Mouse (Mus musculus): ENCODE results near the gene Procr. TPM values are rescaled to one million over a fixed set of nuclear protein-coding genes. Genes with fewer than 3 reads are reported as not detected.

Procr gene
- polyA plus RNA-seq (2015; fragmentation: Nextera tagmentation; extraction: Ambion mirVana), result 18.2 and 23.1 TPM in 2 replicates

GRCm38 (mm10) chr2:155751014-155751786 is at the start of gene Procr:
TSS of gene Procr (plus strand) at chr2:155751117.
- WGBS, result 2% methylated on average over 25 of the region's 25 CpGs
- H3K27ac ChIP-seq (ENCODE audit: low read length), result no peak within 1 kb of the TSS
- peak; percentile 85 for ATAC-seq (ENCODE audit: insufficient read depth, low FRiP score)
- no peaks in the 10 kb centered on the region for H3K27me3 ChIP-seq (ENCODE audit: control insufficient read depth, insufficient read depth, low read length)
- peak within 1 kb of the TSS; percentile 68 for H3K9ac ChIP-seq (ENCODE audit: low read length)
- peak within 1 kb of the TSS; percentile 48 for H3K4me3 ChIP-seq (replicated peaks; ENCODE audit: low read length)
- H3K9me3 ChIP-seq (replicated peaks; ENCODE audit: control insufficient read depth, low read length), result no peaks in the 10 kb centered on the region
- no peaks in the 10 kb centered on the region for H3K4me1 ChIP-seq (ENCODE audit: control insufficient read depth, insufficient read depth, low read length)
- no peaks in the 10 kb centered on the region for H3K36me3 ChIP-seq (ENCODE audit: control insufficient read depth, insufficient read depth, low read length)
- peak within 1 kb of the TSS; percentile 72 for H3K4me2 ChIP-seq (ENCODE audit: low read depth, low read length)

DNA sequence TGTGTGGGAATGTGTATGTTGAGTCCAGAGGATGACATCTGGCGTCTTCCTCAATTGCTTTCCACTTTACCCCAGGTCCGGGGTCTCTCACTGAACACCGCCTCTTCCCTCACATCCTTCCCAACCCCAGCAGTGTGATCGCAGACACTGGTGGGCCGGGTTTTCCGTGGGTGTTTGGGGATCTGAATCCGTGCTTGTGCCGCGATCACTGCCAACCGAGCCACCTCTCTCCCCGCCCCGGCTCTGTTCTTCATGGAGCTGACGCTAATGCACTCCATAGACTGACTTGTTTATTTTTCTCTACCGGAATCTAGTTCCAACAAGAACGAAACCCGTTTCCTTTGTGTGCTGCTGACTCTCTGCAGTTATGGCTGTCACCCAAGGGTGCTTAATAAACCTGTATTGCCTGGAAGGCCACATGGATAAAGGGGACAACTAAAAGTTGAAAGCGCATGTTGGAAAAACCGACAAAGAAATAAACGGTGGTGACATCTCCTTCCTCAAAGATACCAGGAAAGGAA is 49.5 kb upstream of the Procr start:
- 61% methylated on average over 19 of the region's 19 CpGs for WGBS
- Histone ChIP-seq H3K4me3 (replicated peaks; ENCODE audit: low read length) (no peak overlapping the region), H3K36me3 (ENCODE audit: control insufficient read depth, insufficient read depth, low read length) (peaks cover 7% of the 10 kb centered on the region), H3K9me3 (replicated peaks; ENCODE audit: control insufficient read depth, low read length) (no peaks in the 10 kb centered on the region), H3K4me2 (ENCODE audit: low read depth, low read length) (no peak overlapping the region), H3K27ac (ENCODE audit: low read length) (peak overlapping the region; percentile 60), H3K9ac (ENCODE audit: low read length) (no peak overlapping the region), H3K27me3 (ENCODE audit: control insufficient read depth, insufficient read depth, low read length) (no peaks in the 10 kb centered on the region), H3K4me1 (ENCODE audit: control insufficient read depth, insufficient read depth, low read length) (no peaks in the 10 kb centered on the region)
- no peak for ATAC-seq (ENCODE audit: insufficient read depth, low FRiP score)

- WGBS, result 54% methylated on average over 4 of the region's 4 CpGs
- Histone ChIP-seq H3K9me3 (replicated peaks; ENCODE audit: control insufficient read depth, low read length) (no peaks in the 10 kb centered on the region), H3K9ac (ENCODE audit: low read length) (no peak overlapping the region), H3K27ac (ENCODE audit: low read length) (no peak overlapping the region), H3K4me2 (ENCODE audit: low read depth, low read length) (no peak overlapping the region), H3K4me3 (replicated peaks; ENCODE audit: low read length) (no peak overlapping the region), H3K27me3 (ENCODE audit: control insufficient read depth, insufficient read depth, low read length) (no peaks in the 10 kb centered on the region), H3K36me3 (ENCODE audit: control insufficient read depth, insufficient read depth, low read length) (peaks cover 7% of the 10 kb centered on the region), H3K4me1 (ENCODE audit: control insufficient read depth, insufficient read depth, low read length) (no peaks in the 10 kb centered on the region)
- no peak for ATAC-seq (ENCODE audit: insufficient read depth, low FRiP score)
These were observed 47.3 kb upstream of the Procr start for GRCm38 (mm10) chr2:155703630-155704029.

DNA sequence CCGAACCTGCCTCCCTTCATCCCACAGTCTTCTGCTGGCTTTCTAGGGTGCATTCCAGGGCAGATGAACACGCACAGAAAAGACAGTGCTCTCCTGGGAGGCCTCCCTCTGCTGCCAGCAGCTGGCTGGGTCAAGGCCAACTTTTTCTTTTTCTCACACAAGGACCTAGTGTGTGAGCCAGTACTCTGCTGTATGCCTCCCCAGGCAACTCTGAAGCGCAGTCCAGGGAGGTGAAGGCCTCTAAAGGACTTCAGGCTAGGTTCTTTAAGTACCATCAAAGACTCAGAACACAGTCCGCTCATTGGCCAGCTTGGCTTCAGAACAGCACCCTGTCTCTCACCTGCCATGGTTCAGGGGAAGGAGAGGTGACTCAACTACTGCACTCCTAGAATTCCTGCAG is 43.7 kb upstream of the Procr start:
- WGBS, result 70% methylated on average over 4 of the region's 4 CpGs

DNA sequence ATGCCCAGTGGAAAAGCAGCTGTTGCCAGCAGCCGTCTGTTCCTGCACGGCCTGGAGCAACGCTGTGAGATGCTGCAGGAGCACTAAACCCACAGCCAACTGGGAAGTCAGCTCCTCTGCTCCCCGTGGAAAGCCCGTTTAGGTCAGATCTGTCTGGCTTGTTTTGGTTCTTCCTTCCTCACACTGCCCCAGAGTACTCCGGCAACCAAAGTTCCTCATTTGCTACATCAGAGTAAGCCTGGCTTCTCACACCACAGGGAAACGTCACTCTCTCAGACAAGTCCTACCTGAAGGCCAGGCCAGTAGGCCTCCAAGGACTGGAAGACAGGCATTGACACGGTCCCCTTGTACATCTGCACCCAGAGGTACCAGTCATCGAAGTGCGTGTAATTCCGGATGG is 40.4 kb upstream of the Procr start:
- Histone ChIP-seq H3K27me3 (ENCODE audit: control insufficient read depth, insufficient read depth, low read length) (no peaks in the 10 kb centered on the region), H3K36me3 (ENCODE audit: control insufficient read depth, insufficient read depth, low read length) (peaks cover 11% of the 10 kb centered on the region), H3K9me3 (replicated peaks; ENCODE audit: control insufficient read depth, low read length) (no peaks in the 10 kb centered on the region), H3K4me2 (ENCODE audit: low read depth, low read length) (no peak overlapping the region), H3K4me3 (replicated peaks; ENCODE audit: low read length) (no peak overlapping the region), H3K9ac (ENCODE audit: low read length) (no peak overlapping the region), H3K4me1 (ENCODE audit: control insufficient read depth, insufficient read depth, low read length) (no peaks in the 10 kb centered on the region), H3K27ac (ENCODE audit: low read length) (no peak overlapping the region)
- ATAC-seq (ENCODE audit: insufficient read depth, low FRiP score), result no peak
- WGBS, result 79% methylated on average over 11 of the region's 11 CpGs

More for the DNA sequence above, 43.7 kb upstream of the Procr start:
- ATAC-seq (ENCODE audit: insufficient read depth, low FRiP score), result no peak
- Histone ChIP-seq H3K4me1 (ENCODE audit: control insufficient read depth, insufficient read depth, low read length) (no peaks in the 10 kb centered on the region), H3K9ac (ENCODE audit: low read length) (no peak overlapping the region), H3K36me3 (ENCODE audit: control insufficient read depth, insufficient read depth, low read length) (peaks cover 12% of the 10 kb centered on the region), H3K9me3 (replicated peaks; ENCODE audit: control insufficient read depth, low read length) (no peaks in the 10 kb centered on the region), H3K27ac (ENCODE audit: low read length) (no peak overlapping the region), H3K4me3 (replicated peaks; ENCODE audit: low read length) (no peak overlapping the region), H3K4me2 (ENCODE audit: low read depth, low read length) (no peak overlapping the region), H3K27me3 (ENCODE audit: control insufficient read depth, insufficient read depth, low read length) (no peaks in the 10 kb centered on the region)

- Histone ChIP-seq H3K4me1 (ENCODE audit: control insufficient read depth, insufficient read depth, low read length) (peaks cover 8% of the 10 kb centered on the region), H3K27me3 (ENCODE audit: control insufficient read depth, insufficient read depth, low read length) (no peaks in the 10 kb centered on the region), H3K4me2 (ENCODE audit: low read depth, low read length) (no peak overlapping the region), H3K9ac (ENCODE audit: low read length) (no peak overlapping the region), H3K36me3 (ENCODE audit: control insufficient read depth, insufficient read depth, low read length) (0 out of 2 replicates have a peak, but pooled peaks cover under 1% of the 10 kb centered on the region), H3K27ac (ENCODE audit: low read length) (no peak overlapping the region), H3K9me3 (replicated peaks; ENCODE audit: control insufficient read depth, low read length) (no peaks in the 10 kb centered on the region), H3K4me3 (replicated peaks; ENCODE audit: low read length) (no peak overlapping the region)
- WGBS, result 76% methylated on average over 12 of the region's 12 CpGs
- no peak for ATAC-seq (ENCODE audit: insufficient read depth, low FRiP score)
These were observed 33.6 kb upstream of the Procr start for GRCm38 (mm10) chr2:155717082-155717990.

GRCm38 (mm10) chr2:155720585-155720984 is 30.3 kb upstream of the Procr start:
- 58% methylated on average over 5 of the region's 5 CpGs for WGBS
- peak overlapping the region; percentile 39 for H3K9ac ChIP-seq (ENCODE audit: low read length)
- H3K27ac ChIP-seq (ENCODE audit: low read length), result peak overlapping the region; percentile 79
- H3K27me3 ChIP-seq (ENCODE audit: control insufficient read depth, insufficient read depth, low read length), result no peaks in the 10 kb centered on the region
- H3K4me2 ChIP-seq (ENCODE audit: low read depth, low read length), result no peak overlapping the region
- H3K9me3 ChIP-seq (replicated peaks; ENCODE audit: control insufficient read depth, low read length), result no peaks in the 10 kb centered on the region
- H3K4me1 ChIP-seq (ENCODE audit: control insufficient read depth, insufficient read depth, low read length), result peaks cover 8% of the 10 kb centered on the region
- peaks cover 4% of the 10 kb centered on the region; the same call in 1 of the 2 replicates for H3K36me3 ChIP-seq (ENCODE audit: control insufficient read depth, insufficient read depth, low read length)
- no peak overlapping the region for H3K4me3 ChIP-seq (replicated peaks; ENCODE audit: low read length)
- ATAC-seq (ENCODE audit: insufficient read depth, low FRiP score), result no peak

DNA sequence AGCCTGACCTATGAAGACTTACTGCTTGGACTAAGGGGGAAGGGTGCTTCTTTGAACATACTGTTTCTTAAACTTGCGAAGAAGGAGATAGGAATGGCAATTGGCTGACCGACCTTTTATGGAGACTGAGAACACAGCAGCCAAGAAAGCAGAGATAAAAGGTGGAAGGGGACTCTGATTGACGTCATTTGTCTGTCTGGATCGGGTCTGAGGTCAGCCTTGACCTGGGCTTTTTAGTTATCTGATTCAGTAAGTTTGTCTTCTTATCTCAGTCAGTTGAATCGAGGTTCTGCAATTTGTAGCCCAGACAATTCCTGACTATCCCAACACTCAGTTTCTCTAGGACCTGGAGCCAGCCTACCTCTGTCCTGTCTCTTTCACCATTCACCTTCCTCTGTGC is 26.9 kb upstream of the Procr start:
- Histone ChIP-seq H3K27me3 (ENCODE audit: control insufficient read depth, insufficient read depth, low read length) (no peaks in the 10 kb centered on the region), H3K9ac (ENCODE audit: low read length) (no peak overlapping the region), H3K4me3 (replicated peaks; ENCODE audit: low read length) (no peak overlapping the region), H3K4me1 (ENCODE audit: control insufficient read depth, insufficient read depth, low read length) (peaks cover 12% of the 10 kb centered on the region), H3K4me2 (ENCODE audit: low read depth, low read length) (no peak overlapping the region), H3K27ac (ENCODE audit: low read length) (no peak overlapping the region), H3K36me3 (ENCODE audit: control insufficient read depth, insufficient read depth, low read length) (peaks cover 4% of the 10 kb centered on the region; the same call in 1 of the 2 replicates), H3K9me3 (replicated peaks; ENCODE audit: control insufficient read depth, low read length) (no peaks in the 10 kb centered on the region)
- WGBS, result 69% methylated on average over 5 of the region's 5 CpGs
- no peak for ATAC-seq (ENCODE audit: insufficient read depth, low FRiP score)

DNA sequence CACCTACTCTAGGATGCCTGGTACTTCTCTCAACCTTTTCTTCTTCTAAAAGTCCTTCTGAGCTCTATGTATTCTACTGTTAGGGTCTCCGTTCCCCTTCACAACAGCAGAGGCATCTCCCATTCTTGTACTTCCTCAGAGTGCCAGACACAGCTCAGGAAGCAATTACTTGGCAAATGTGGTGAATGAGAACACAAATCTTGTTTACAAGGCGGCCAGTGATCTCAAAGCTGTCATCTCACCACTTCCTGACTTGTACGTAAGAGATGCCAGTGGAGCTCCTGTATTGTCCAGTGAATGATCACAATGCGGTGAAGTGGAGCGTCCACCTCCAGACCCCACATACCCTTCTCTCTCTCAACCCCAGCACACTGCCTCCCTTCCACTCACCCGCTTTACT is 26.4 kb upstream of the Procr start:
- H3K4me1 ChIP-seq (ENCODE audit: control insufficient read depth, insufficient read depth, low read length), result peaks cover 12% of the 10 kb centered on the region
- no peaks in the 10 kb centered on the region for H3K27me3 ChIP-seq (ENCODE audit: control insufficient read depth, insufficient read depth, low read length)
- no peak overlapping the region for H3K27ac ChIP-seq (ENCODE audit: low read length)
- ATAC-seq (ENCODE audit: insufficient read depth, low FRiP score), result no peak
- no peak overlapping the region for H3K4me2 ChIP-seq (ENCODE audit: low read depth, low read length)
- H3K9ac ChIP-seq (ENCODE audit: low read length), result no peak overlapping the region
- peaks cover 4% of the 10 kb centered on the region; the same call in 1 of the 2 replicates for H3K36me3 ChIP-seq (ENCODE audit: control insufficient read depth, insufficient read depth, low read length)
- 81% methylated on average over 6 of the region's 6 CpGs for WGBS
- H3K4me3 ChIP-seq (replicated peaks; ENCODE audit: low read length), result no peak overlapping the region
- no peaks in the 10 kb centered on the region for H3K9me3 ChIP-seq (replicated peaks; ENCODE audit: control insufficient read depth, low read length)

Data from stomach, embryonic 16.5 days (tissue).